Mouse (Mus musculus) ES-Bruce4 (cell line): Measurements from ENCODE around the gene Trim80.

ENCODE experiments used
- CTCF ChIP-seq: IDR thresholded peaks from one replicate; pipeline ENCODE4 v1.8.1; 2011; ENCODE audit warnings: low read depth, low read length
- EP300 ChIP-seq: IDR thresholded peaks from 2 replicates; pipeline ENCODE4 v1.6.1; 2011; ENCODE audit warnings: low read depth, low read length; ENCODE audit not compliant: insufficient read depth
- POLR2A ChIP-seq: IDR thresholded peaks from one replicate; pipeline ENCODE4 v1.8.1; 2011; ENCODE audit warnings: low read length; ENCODE audit not compliant: insufficient read depth

GRCm38 (mm10) chr11:115483278-115483677 is 42.9 kb downstream of the Trim80 start:
- TF ChIP-seq CTCF (no peak), EP300 (no peak), POLR2A (no peak)
